Mouse (Mus musculus) megakaryocyte, embryonic 14.5 days (primary cell): Measurements from ENCODE around the gene Msrb3.

Experiments used
- FLI1 ChIP-seq: IDR thresholded peaks from 2 replicates; pipeline ENCODE4 v1.6.1; 2012; ENCODE audit warnings: low read length, inconsistent platforms, mixed read lengths
- GATA1 ChIP-seq: IDR thresholded peaks from 3 replicates; pipeline ENCODE4 v1.6.1; 2012; ENCODE audit warnings: mixed read lengths, low read length, inconsistent platforms, borderline replicate concordance

GRCm38 (mm10) chr10:120884220-120884619 is 14.7 kb downstream of the Msrb3 start:
- TF ChIP-seq GATA1 (no peak), FLI1 (no peak)
